Mouse (Mus musculus) left cerebral cortex, adult 2 months (tissue): ENCODE data around the gene Ankrd13b. TPM values are rescaled to one million over a fixed set of nuclear protein-coding genes. Genes with fewer than 3 reads are reported as not detected.
A peak's percentile ranks its signal among the peaks of the same experiment; 100 is the strongest.

Experiments used
- DNase-seq, 2 experiments: peaks; one replicate each; pipeline ENCODE4 v3.0.0; 2021 to 2022; ENCODE audit warnings: low spot score in 2 of 2, mixed read lengths in 1 of 2; ENCODE audit errors: extremely low spot score in 1 of 2
- H3K27ac ChIP-seq: fragments of 200-600 bp; 2 replicates; pipeline ENCODE4 v1.8.1; 2022
- H3K4me3 ChIP-seq: fragments of 200-600 bp; 2 replicates; pipeline ENCODE4 v1.8.1; 2022
- CTCF ChIP-seq: fragments of 200-600 bp; IDR thresholded peaks from 2 replicates; pipeline ENCODE4 v1.8.1; 2022; ENCODE audit warnings: antibody characterized with exemption, mild to moderate bottlenecking, moderate library complexity
- intact Hi-C: fragments of 180-260 bp; cut with DNase I; formaldehyde crosslinking; loops from one replicate; pipeline ENCODE4 v1.15.1; 2025
- total RNA-seq, 2 experiments: library from RNA; stranded (reverse); gene quantifications; 2 replicates each; pipeline ENCODE4 v1.2.3; 2021

Ankrd13b gene
- total RNA-seq, 2 experiments from 2014 or later: 89.7 to 91.7 TPM

DNA sequence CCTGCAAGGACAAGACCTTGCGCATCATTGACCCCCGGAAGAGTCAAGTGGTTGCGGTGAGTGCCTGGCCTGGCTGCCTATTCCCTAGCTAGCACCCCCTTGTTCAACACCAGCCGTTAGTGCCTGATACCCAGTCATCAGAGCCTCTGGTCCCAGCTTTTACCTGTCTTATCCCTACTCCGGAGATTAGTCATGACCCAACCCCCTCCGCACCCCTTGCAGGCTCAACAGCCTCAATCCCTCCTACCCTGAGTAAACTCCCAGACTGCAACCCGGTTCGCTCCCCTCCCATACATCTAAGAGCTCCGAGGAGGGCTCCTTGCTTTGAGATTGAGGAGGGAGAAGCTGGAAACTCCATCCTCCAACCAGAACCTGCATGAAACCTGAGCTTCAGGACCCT lies 22.9 kb downstream of the Ankrd13b start:
- TF ChIP-seq CTCF: no peak
- H3K4me3 ChIP-seq: no peak overlapping the region
- H3K27ac ChIP-seq: no peak overlapping the region
- intact Hi-C loops: no loop called here
- DNase-seq: no peak

DNA sequence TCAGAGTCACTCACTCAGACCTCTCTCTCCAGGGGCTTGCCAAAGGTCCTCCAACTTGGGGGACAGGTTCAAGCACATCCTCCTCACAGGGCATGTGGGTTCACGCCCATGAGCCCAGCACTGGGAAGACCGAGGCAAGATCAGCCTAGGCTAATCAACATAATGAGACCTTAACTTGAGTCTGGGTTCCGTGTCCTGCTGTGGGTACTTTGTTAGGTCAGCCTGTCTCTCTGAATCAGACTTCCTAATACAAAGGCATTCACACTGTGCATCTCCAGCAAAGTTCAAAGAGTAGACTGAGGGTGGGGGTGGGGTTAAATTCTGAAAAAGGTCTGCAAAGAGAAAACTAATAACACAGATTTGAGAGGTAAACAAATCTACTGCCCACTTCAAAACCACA lies 24.4 kb downstream of the Ankrd13b start:
- intact Hi-C loops: no loop called here
- no peak for TF ChIP-seq CTCF
- Histone ChIP-seq H3K4me3 (no peak overlapping the region), H3K27ac (no peak overlapping the region)
- DNase-seq: no peak

DNA sequence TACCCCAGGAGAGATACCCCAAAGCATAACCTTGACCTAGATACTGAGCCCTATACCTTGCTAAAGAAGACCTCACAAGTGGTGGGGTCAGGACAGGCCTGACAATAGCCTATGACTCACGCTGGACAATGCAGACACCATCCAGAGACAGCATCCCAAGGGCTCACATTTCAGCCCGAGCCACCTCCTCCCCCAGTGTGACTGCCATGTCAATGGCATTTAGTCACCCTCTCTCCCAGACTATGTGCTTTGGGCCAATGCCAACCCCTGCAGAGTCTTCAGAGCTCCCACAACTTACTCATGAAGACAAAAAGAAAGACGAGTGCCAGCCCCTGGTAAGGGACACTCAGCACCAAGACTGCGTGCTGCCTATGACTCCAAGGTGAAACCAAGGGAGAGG lies 24.8 kb downstream of the Ankrd13b start:
- no peak overlapping the region for H3K4me3 ChIP-seq
- TF ChIP-seq CTCF: no peak
- no peak for DNase-seq
- H3K27ac ChIP-seq: no peak overlapping the region
- intact Hi-C loops: no loop called here

GRCm38 (mm10) chr11:77463786-77464185 lies 25.7 kb downstream of the Ankrd13b start:
- intact Hi-C loops: no loop called here

DNA sequence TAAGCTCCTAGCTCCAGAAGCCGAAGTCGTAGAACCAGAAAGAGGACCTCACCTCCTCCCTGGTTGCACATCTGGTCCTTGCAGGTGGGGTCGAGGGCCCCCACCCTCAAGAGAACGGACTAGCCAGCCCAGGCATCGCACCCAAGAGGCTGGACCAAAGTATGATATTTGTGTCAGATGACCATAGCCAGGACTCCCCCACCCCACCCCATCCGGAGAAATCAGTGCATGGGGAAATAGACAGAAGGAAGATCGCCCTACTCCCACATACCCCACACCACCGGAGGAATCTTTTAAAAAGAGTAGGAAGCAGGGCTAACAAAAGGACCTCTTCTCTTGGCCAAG lies 26.4 kb downstream of the Ankrd13b start:
- Histone ChIP-seq H3K4me3 (peak overlapping the region; percentile 61), H3K27ac (peak overlapping the region; percentile 76)
- DNase-seq: no peak
- no peak for TF ChIP-seq CTCF
- intact Hi-C loops: no loop called here

More at GRCm38 (mm10) chr11:77463786-77464185, 25.7 kb downstream of the Ankrd13b start:
- Histone ChIP-seq H3K4me3 (peak overlapping the region; percentile 61), H3K27ac (no peak overlapping the region)
- no peak for DNase-seq
- no peak for TF ChIP-seq CTCF

DNA sequence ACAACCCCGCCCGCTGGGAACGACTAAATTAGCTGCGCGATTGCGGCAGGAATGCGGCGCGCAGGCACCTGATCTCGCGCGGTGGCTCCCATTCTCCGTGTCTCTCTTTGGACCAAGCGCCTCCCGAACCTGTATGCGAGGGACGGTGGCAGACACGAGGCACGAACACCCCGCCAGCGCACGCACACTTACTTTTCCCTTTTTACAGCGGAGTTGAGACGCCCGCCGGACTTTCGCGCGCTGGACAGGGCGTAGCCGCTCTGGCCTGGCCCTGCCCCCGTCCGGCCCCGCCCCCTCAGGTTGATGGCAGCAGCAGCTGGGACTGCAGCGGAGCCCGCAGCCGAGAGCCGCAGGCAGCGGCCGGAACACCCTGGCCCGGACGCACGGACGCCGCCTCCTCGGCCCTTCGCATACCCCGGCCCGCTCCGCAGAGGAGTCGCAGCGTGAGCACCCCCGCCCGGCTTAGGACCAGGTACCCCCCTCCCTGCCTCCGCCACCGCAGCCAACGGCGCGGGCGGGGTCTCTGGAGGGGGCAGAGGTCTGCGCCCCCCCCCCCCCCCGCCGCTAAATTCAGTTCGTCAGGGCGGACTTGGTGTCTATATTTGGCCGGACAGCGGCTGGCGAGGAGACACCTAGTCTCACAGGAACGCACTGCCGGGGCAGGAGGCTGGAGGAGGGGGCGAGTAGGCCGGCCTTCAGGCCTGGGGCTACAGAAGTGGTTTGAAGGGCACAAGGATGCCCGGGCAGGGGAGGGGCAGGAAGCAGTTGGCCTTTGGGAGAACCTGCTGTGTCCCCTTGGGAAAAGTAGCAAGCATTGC lies 27.0 kb downstream of the Ankrd13b start, which contains the start of gene Coro6:
Gene Coro6, plus strand, starts transcription at position 129 of the 818 bp plus-strand sequence.
- intact Hi-C loops: no loop called here
- H3K27ac ChIP-seq: peak within 1 kb of the TSS; percentile 76
- peak within 1 kb of the TSS; percentile 61 for H3K4me3 ChIP-seq
- peak; percentile 50 for DNase-seq
- no peak for TF ChIP-seq CTCF

DNA sequence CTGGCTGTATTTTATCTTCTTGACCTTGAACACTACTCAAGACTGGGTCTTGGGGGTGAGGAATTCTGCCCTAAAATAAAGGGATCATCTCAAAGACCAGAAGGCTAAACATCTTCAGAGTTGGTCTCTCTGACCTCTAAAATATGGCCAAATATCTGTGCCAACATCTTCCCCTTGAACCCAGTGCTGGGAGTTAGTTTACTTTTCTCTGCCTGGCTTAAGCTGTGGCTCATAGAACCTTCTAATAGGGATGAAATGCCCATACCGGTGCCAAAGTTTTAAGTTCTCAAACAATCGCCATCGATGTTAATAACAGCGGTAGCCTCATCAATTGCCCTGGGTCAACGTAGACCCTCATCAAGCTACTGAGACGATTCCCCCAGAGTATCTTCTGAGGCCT lies 27.6 kb downstream of the Ankrd13b start:
- intact Hi-C loops: no loop called here

GRCm38 (mm10) chr11:77456866-77457265 lies 32.6 kb downstream of the Ankrd13b start:
- no peak for TF ChIP-seq CTCF
- Histone ChIP-seq H3K4me3 (no peak overlapping the region), H3K27ac (no peak overlapping the region)
- intact Hi-C loops: no loop called here
- DNase-seq: no peak

More for the DNA sequence above, 27.6 kb downstream of the Ankrd13b start:
- peak overlapping the region; percentile 76; the same call in 1 of the 2 replicates for H3K27ac ChIP-seq
- H3K4me3 ChIP-seq: peak overlapping the region; percentile 61
- DNase-seq: no peak
- TF ChIP-seq CTCF: no peak

- DNase-seq: no peak
- no peak for TF ChIP-seq CTCF
- no peak overlapping the region for H3K27ac ChIP-seq
- intact Hi-C loops: no loop called here
- no peak overlapping the region for H3K4me3 ChIP-seq
Observed at GRCm38 (mm10) chr11:77455770-77456510, 33.5 kb downstream of the Ankrd13b start.

GRCm38 (mm10) chr11:77453388-77453787 lies 36.1 kb downstream of the Ankrd13b start:
- Histone ChIP-seq H3K4me3 (no peak overlapping the region), H3K27ac (no peak overlapping the region)
- DNase-seq: no peak
- TF ChIP-seq CTCF: no peak
- intact Hi-C loops: no loop called here

DNA sequence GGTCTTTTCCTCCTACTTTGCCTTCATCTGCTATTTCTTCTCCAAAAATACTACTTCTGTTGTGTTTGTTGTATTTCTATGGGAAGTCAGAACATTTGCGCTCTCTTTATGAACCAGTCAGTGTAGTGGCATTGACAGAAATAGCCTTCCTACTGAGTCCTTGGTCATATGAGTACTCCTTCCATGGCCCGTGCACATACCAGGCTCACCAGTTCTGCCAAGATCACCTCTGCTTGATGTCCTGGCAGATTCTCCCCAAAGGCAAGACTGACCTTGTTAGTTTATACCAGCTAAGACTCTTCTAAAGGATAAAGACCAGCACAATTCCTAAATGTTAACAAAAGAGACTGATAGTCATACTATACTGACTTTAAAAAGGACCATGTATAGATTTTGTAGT lies 37.8 kb downstream of the Ankrd13b start:
- no peak for TF ChIP-seq CTCF
- Histone ChIP-seq H3K27ac (no peak overlapping the region), H3K4me3 (no peak overlapping the region)
- DNase-seq: no peak
- intact Hi-C loops: no loop called here

- no peak for TF ChIP-seq CTCF
- Histone ChIP-seq H3K4me3 (no peak overlapping the region), H3K27ac (no peak overlapping the region)
- no peak for DNase-seq
- intact Hi-C loops: loop anchor here (5.0 kb wide), 2 partner anchors 132 to 347 kb away; no protein-coding TSS in a partner anchor
Observed at GRCm38 (mm10) chr11:77449224-77449623, 40.3 kb downstream of the Ankrd13b start.
